Mouse (Mus musculus): ENCODE measurements around the gene Cyfip1. TPM values are rescaled to one million over a fixed set of nuclear protein-coding genes. Genes with fewer than 3 reads are reported as not detected.

The Cyfip1 gene
- polyA plus RNA-seq (2012; rRNA removed) (5.2 and 6.4 TPM in 2 replicates), polyA plus RNA-seq (2014; fragmentation: Nextera tagmentation; extraction: Ambion mirVana) (16.1 TPM in 2 replicates)

- WGBS (ENCODE audit: insufficient replicate concordance) = 56% methylated on average over 7 of the region's 7 CpGs
- TF ChIP-seq CTCF (IDR thresholded peaks at IDR 0.05; ENCODE audit: low read depth) (no peak), EP300 (IDR thresholded peaks at IDR 0.05; ENCODE audit: low read depth) (no peak)
- peak within 1 kb of the TSS; percentile 66 to 72 for H3K4me3 ChIP-seq (ENCODE audit: insufficient read depth in 1 of 2, low read depth in 2 of 2, low read length in 2 of 2)
- no peak within 1 kb of the TSS for H3K27ac ChIP-seq
- peak within 1 kb of the TSS; percentile 91 for H3K4me2 ChIP-seq (ENCODE audit: low read depth)
- no peaks in the 10 kb centered on the region for H3K36me3 ChIP-seq (replicated peaks; ENCODE audit: control insufficient read depth, insufficient read depth, low read depth)
- ATAC-seq (ENCODE audit: insufficient read depth) = no peak
- H3K9me3 ChIP-seq (ENCODE audit: control insufficient read depth, low read length) = no peaks in the 10 kb centered on the region
- DNase-seq (ENCODE audit: low read depth in 3 of 3, low spot score in 3 of 3) = no peak
- peaks cover 0 to 5% of the 10 kb centered on the region in 2 experiments; a peak in 3 of 4 replicates for H3K4me1 ChIP-seq (replicated peaks; ENCODE audit: control insufficient read depth in 2 of 2, insufficient read depth in 2 of 2, low read length in 1 of 2)
- no peaks in the 10 kb centered on the region; the same call in 1 of the 2 replicates for H3K27me3 ChIP-seq (ENCODE audit: control insufficient read depth, insufficient read depth, low read length)
- peak within 1 kb of the TSS; percentile 70 for H3K9ac ChIP-seq (replicated peaks)
Observed at GRCm38 (mm10) chr7:55841445-55841844, at the start of gene Cyfip1. Gene Cyfip1 (plus strand): TSS chr7:55841745.

GRCm38 (mm10) chr7:55792280-55792679 is 49.3 kb upstream of the Cyfip1 start:
- Histone ChIP-seq H3K9me3 (ENCODE audit: control insufficient read depth, low read length) (no peaks in the 10 kb centered on the region), H3K27me3 (ENCODE audit: control insufficient read depth, insufficient read depth, low read length) (no peaks in the 10 kb centered on the region), H3K36me3 (replicated peaks; ENCODE audit: control insufficient read depth, insufficient read depth, low read depth) (peaks cover 3% of the 10 kb centered on the region), H3K4me3 (ENCODE audit: insufficient read depth in 1 of 2, low read depth in 2 of 2, low read length in 2 of 2) (no peak overlapping the region), H3K27ac (no peak overlapping the region), H3K4me1 (replicated peaks; ENCODE audit: control insufficient read depth in 2 of 2, insufficient read depth in 2 of 2, low read length in 1 of 2) (peaks cover 6 to 11% of the 10 kb centered on the region in 2 experiments), H3K4me2 (ENCODE audit: low read depth) (no peak overlapping the region), H3K9ac (replicated peaks) (no peak overlapping the region)
- no peak for DNase-seq (ENCODE audit: low read depth in 3 of 3, low spot score in 3 of 3)
- WGBS (ENCODE audit: insufficient replicate concordance) = 53% methylated on average over 3 of the region's 3 CpGs
- ATAC-seq (ENCODE audit: insufficient read depth) = no peak
- TF ChIP-seq CTCF (IDR thresholded peaks at IDR 0.05; ENCODE audit: low read depth) (no peak), EP300 (IDR thresholded peaks at IDR 0.05; ENCODE audit: low read depth) (no peak)

- H3K36me3 ChIP-seq (replicated peaks; ENCODE audit: control insufficient read depth, insufficient read depth, low read depth) = peaks cover 7% of the 10 kb centered on the region
- no peaks in the 10 kb centered on the region for H3K27me3 ChIP-seq (ENCODE audit: control insufficient read depth, insufficient read depth, low read length)
- H3K4me3 ChIP-seq (ENCODE audit: insufficient read depth in 1 of 2, low read depth in 2 of 2, low read length in 2 of 2) = peak overlapping the region; percentile 83 to 86
- no peaks in the 10 kb centered on the region for H3K9me3 ChIP-seq (ENCODE audit: control insufficient read depth, low read length)
- peak overlapping the region; percentile 92 for H3K9ac ChIP-seq (replicated peaks)
- H3K27ac ChIP-seq = no peak overlapping the region
- H3K4me1 ChIP-seq (replicated peaks; ENCODE audit: control insufficient read depth in 2 of 2, insufficient read depth in 2 of 2, low read length in 1 of 2) = peaks cover 6 to 11% of the 10 kb centered on the region in 2 experiments
- no peak for TF ChIP-seq CTCF (IDR thresholded peaks at IDR 0.05; ENCODE audit: low read depth)
- TF ChIP-seq EP300 (IDR thresholded peaks at IDR 0.05; ENCODE audit: low read depth) = no peak
- H3K4me2 ChIP-seq (ENCODE audit: low read depth) = peak overlapping the region; percentile 87
- ATAC-seq (ENCODE audit: insufficient read depth) (no peak), DNase-seq (ENCODE audit: low read depth in 3 of 3, low spot score in 3 of 3) (no peak)
- 40% methylated on average over 13 of the region's 13 CpGs for WGBS (ENCODE audit: insufficient replicate concordance)
Observed at GRCm38 (mm10) chr7:55793236-55793951, 48.2 kb upstream of the Cyfip1 start.

GRCm38 (mm10) chr7:55793952-55794603 is 47.5 kb upstream of the Cyfip1 start, which contains the start of gene Tubgcp5:
Gene Tubgcp5 (plus strand): TSS chr7:55794154.
- Histone ChIP-seq H3K9me3 (ENCODE audit: control insufficient read depth, low read length) (no peaks in the 10 kb centered on the region), H3K4me2 (ENCODE audit: low read depth) (peak within 1 kb of the TSS; percentile 87), H3K9ac (replicated peaks) (peak within 1 kb of the TSS; percentile 92), H3K27ac (peak within 1 kb of the TSS; percentile 27; the same call in 1 of the 2 replicates), H3K4me3 (ENCODE audit: insufficient read depth in 1 of 2, low read depth in 2 of 2, low read length in 2 of 2) (peak within 1 kb of the TSS; percentile 83 to 86), H3K4me1 (replicated peaks; ENCODE audit: control insufficient read depth in 2 of 2, insufficient read depth in 2 of 2, low read length in 1 of 2) (peaks cover 6 to 11% of the 10 kb centered on the region in 2 experiments), H3K27me3 (ENCODE audit: control insufficient read depth, insufficient read depth, low read length) (no peaks in the 10 kb centered on the region), H3K36me3 (replicated peaks; ENCODE audit: control insufficient read depth, insufficient read depth, low read depth) (peaks cover 7% of the 10 kb centered on the region)
- ATAC-seq (ENCODE audit: insufficient read depth) = peak; percentile 99
- TF ChIP-seq CTCF (IDR thresholded peaks at IDR 0.05; ENCODE audit: low read depth) = no peak
- peak; percentile 71 for TF ChIP-seq EP300 (IDR thresholded peaks at IDR 0.05; ENCODE audit: low read depth)
- DNase-seq (ENCODE audit: low read depth in 3 of 3, low spot score in 3 of 3) = peak; percentile 92 to 94 (median 94)
- WGBS (ENCODE audit: insufficient replicate concordance) = under 1% methylated on average over 51 of the region's 51 CpGs

GRCm38 (mm10) chr7:55799981-55800380 is 41.6 kb upstream of the Cyfip1 start:
- Histone ChIP-seq H3K36me3 (replicated peaks; ENCODE audit: control insufficient read depth, insufficient read depth, low read depth) (peaks cover 24% of the 10 kb centered on the region), H3K27me3 (ENCODE audit: control insufficient read depth, insufficient read depth, low read length) (no peaks in the 10 kb centered on the region), H3K27ac (no peak overlapping the region), H3K4me1 (replicated peaks; ENCODE audit: control insufficient read depth in 2 of 2, insufficient read depth in 2 of 2, low read length in 1 of 2) (peaks cover 2 to 4% of the 10 kb centered on the region in 2 experiments), H3K4me3 (ENCODE audit: insufficient read depth in 1 of 2, low read depth in 2 of 2, low read length in 2 of 2) (no peak overlapping the region), H3K4me2 (ENCODE audit: low read depth) (no peak overlapping the region), H3K9me3 (ENCODE audit: control insufficient read depth, low read length) (no peaks in the 10 kb centered on the region), H3K9ac (replicated peaks) (no peak overlapping the region)
- no peak for ATAC-seq (ENCODE audit: insufficient read depth)
- no peak for DNase-seq (ENCODE audit: low read depth in 3 of 3, low spot score in 3 of 3)
- 77% methylated on average over 3 of the region's 3 CpGs for WGBS (ENCODE audit: insufficient replicate concordance)
- no peak for TF ChIP-seq EP300 (IDR thresholded peaks at IDR 0.05; ENCODE audit: low read depth)
- no peak for TF ChIP-seq CTCF (IDR thresholded peaks at IDR 0.05; ENCODE audit: low read depth)

All from liver, embryonic 14.5 days (tissue).